Mouse (Mus musculus) kidney, adult 9 months (tissue): ENCODE data around the gene Rbm17.
"Not testable (repeated sequence)": the region's sequence is repeated elsewhere in the genome, so short reads cannot be mapped to it uniquely, and the experiment has no call there.

Source experiments
- DNase-seq: peaks from one replicate; pipeline ENCODE4 v3.0.0; 2022

Gene Rbm17

GRCm38 (mm10) chr2:11542640-11543039 lies 61.3 kb downstream of the Rbm17 start:
- DNase-seq = peak; percentile 85

GRCm38 (mm10) chr2:11542121-11542520 lies 61.8 kb downstream of the Rbm17 start:
- DNase-seq = no peak

- not testable (repeated sequence) for DNase-seq
Measured at GRCm38 (mm10) chr2:11541528-11541927, 62.4 kb downstream of the Rbm17 start.

GRCm38 (mm10) chr2:11535966-11536365 lies 68.0 kb downstream of the Rbm17 start:
- peak; percentile 89 for DNase-seq
